Mouse (Mus musculus) left cerebral cortex, adult 18-20 months (tissue): ENCODE measurements around the gene 2010109A12Rik. TPM values are rescaled to one million over a fixed set of nuclear protein-coding genes. Genes with fewer than 3 reads are reported as not detected.

Source experiments
- DNase-seq, 2 experiments: peaks; one replicate each; pipeline ENCODE4 v3.0.0; 2021 to 2022; ENCODE audit warnings: low spot score in 2 of 2, mixed read lengths in 1 of 2
- total RNA-seq, 2 experiments: library from RNA; stranded (reverse); gene quantifications; 2 replicates each; pipeline ENCODE4 v1.2.3; 2021

The 2010109A12Rik gene
- total RNA-seq, 2 experiments from 2014 or later, result 0.52 to 0.56 TPM

DNA sequence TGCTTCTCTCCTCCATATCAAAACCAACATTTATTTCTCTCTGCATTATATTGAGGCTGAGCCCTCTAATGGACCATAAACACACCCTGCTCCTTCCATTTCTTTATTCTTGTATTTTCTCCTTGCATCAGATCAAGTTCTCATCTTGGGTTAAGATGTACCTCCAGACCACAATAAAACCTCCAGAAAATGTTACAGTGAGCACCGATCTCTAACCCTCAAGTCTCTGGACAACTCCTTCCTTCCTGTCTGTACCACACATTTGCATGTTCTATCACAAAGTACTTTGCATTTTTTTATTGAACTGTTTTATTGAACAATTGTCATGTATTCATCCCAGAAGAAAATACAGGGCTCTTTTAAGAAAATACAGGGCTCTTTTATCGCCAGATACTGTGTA is 23.2 kb downstream of the 2010109A12Rik start:
- no peak for DNase-seq

DNA sequence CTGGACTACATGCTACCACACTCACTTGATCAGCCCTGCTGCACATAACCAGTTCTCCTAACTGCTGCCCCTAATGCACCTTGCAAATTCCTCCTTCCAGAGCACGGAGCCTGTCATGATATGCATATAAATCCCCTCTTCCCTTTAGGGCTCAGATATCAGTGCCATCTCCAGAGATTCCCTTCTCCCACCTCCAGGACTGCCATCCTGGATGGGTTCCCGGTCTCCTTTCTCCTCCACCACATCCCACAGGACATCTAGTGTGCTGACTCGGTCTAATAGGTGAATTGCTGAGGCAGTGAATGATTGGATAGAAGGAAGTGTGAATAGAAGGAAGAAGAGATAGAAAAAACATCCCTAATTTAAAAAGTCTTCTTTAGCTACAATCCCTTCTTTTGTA is 25.4 kb downstream of the 2010109A12Rik start:
- DNase-seq, result no peak

DNA sequence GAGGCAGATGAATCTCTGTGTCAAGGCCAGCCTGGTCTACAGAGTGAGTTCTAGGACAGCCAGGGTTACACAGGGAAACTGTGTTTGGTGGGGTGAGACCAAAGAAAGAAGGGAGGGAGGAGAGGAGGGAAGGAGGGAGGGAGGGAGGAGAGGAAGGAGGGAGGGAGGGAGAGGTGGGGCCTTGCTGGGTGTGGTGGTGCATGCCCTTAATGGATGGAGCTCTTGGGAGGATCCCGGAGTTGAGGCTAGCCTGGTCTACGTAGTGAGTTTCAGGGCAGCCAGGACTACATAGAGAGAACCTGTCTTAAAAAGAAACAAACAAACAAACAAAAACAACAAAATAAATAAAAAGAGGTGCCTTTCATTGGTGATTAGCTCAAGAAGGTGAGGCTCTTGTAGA is 26.5 kb downstream of the 2010109A12Rik start:
- no peak for DNase-seq

DNA sequence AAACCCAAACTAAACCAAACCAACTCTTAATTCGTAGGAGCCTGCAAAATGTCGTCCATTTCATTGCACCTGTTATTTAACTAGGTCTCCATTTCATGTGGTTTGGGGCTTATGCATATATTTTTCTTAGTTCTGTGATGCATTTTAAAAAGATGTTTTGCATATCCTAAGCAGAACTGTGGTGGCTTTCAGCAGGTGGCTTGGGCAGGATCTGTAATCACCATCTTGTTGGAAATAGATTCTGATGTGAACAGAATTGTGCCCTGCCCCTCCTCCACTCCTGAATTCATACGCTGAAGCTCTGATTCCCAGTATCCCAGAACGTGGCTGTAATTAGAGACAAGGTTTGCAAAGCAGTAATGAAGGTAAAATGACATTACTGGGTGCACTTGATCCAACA is 27.8 kb downstream of the 2010109A12Rik start:
- DNase-seq, result no peak

DNA sequence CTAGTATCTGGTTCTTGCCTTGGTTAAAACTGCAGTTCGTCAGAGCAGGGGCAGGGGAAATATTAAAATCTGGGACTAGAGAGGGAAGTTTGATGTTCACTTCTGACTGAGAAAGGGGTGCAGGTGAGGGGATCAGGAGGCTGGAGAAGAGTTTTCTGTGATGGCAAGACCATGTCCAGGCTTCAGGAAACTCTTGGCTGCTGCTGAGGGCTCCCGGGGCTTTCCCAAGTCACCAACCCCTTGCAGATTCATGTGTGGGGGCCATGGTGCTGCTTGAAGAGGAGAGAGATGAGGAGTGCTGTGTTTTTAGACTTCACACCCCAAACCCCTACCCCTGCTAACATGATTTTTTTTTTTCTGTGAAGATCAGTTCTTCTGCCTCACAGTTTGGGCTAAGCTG is 28.3 kb downstream of the 2010109A12Rik start:
- DNase-seq, result no peak

DNA sequence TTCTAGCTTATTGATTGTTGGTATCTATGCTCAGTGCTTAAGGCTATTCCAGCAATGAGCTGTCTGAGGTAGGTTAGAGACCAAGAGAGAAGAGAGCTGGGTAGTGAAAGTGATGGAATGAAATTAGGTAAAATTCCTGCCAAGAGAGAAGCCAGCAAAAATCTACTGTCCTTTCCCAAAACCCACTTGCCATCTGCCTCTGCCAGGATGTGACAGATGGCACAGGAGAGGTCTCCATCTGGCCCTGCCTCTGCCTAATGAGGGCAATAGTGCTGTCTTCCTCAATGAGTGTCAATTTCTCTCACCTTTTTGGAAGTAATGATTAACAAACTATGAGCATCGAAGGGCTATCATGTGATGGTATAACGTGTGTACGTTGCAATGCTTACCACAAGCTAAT is 29.6 kb downstream of the 2010109A12Rik start:
- DNase-seq, result peak in 1 of 2 experiments; percentile 8

DNA sequence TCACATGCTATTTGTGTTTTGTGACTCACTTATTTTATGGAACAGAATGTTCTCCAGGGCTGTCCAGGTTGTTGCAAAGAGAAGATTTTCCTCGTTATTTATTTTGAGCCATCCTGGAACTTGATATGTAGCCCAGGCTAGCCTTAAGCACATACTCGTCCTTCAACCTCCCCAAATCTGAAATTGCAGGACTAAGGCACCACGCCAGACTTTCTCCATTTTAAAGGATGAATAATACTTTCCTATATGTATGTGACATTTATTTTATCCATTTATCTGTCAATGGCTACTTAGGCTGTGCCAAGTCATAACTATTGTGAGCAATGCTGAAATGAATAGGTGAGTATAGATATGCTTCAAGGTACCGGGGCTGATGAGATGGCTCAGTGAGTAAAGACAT is 30.2 kb downstream of the 2010109A12Rik start:
- no peak for DNase-seq

DNA sequence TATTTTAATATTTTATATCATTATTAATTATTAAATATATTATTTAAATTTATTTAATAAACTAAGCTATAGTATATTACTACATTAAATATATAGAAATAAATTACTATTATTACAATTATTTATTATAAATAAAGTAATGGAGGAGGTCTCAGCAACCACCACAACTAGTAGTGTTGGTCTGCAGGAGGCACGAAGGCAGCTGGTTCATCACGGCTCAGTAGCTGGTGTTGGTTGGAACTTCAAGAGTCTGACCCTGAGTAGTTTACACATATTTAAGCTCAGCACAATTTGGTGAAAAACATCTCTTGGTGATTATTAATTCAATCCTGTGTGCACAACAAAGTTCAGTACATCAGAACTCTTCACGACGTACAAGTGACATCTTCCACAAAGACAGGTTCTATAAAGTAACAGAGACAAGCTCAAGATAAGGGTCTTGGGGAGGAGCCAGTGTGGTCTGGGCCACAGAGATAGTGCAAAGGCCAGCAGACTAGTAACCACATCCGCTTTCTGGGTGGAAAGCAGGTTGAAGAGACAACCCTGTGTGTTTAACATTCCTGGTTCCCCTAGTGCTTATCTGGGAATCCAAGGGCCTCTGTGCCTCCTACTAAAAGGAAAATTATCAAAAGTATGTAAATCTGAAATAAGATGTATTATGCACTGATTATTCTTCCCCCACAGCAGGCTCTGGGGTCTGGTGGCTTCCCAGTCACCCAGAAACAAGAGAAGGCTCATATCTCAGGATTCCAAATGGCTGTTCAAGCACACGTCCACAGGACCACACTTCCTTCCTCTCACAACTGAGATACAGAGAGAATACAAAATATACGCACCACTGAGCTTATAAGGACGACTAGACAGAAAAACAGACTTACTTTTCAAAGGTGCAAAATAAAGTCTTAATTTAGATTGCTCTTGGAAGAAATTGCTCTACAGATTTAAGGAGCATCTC is 33.5 kb downstream of the 2010109A12Rik start:
- no peak for DNase-seq

DNA sequence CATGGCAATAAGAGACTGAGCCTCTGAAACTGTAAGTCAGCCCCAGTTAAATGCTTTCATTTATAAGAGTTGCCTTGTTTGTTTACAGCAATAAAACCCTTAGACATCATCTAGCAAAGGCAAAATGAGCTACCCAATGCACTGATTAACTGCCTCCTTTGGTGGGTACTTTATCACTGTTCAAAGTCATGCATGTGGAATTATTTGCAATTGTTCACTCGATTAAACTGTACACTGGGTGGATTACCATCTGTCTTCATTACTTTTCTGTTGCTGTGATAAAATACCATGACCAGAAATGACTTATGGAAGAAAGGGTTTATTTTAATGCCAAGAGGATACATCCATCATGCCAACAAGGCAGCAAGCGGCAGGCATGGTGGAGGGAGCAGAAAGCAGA is 39.0 kb downstream of the 2010109A12Rik start:
- no peak for DNase-seq

DNA sequence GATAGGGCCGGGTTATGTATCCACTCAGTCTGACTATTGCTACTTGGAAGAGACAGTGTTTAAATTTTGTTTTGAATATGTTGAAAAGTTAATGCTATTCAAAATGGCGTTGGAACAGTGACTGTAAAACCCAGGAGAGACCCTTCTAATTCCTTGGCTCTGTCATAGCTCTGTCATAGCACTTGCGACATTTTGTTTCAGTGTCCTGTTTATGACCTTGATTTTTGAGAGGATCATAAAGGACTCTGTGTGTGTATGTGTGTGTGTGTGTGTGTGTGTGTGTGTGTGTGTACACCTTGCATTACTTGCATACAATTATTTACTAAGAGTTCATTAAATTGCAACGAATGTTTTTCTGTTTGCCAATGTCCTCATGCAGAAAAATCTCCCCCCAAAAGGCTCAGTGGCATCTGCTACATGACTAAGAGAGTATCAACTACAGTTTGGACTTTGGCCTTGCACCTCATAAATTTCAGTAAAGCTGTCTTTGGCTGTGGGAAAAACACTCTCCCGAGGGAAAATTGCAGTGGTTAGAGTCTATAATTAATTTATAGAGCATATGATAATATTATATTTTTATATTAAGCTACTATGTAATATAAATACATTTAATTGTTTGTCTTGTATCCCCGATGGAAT is 43.7 kb downstream of the 2010109A12Rik start:
- DNase-seq, result no peak

DNA sequence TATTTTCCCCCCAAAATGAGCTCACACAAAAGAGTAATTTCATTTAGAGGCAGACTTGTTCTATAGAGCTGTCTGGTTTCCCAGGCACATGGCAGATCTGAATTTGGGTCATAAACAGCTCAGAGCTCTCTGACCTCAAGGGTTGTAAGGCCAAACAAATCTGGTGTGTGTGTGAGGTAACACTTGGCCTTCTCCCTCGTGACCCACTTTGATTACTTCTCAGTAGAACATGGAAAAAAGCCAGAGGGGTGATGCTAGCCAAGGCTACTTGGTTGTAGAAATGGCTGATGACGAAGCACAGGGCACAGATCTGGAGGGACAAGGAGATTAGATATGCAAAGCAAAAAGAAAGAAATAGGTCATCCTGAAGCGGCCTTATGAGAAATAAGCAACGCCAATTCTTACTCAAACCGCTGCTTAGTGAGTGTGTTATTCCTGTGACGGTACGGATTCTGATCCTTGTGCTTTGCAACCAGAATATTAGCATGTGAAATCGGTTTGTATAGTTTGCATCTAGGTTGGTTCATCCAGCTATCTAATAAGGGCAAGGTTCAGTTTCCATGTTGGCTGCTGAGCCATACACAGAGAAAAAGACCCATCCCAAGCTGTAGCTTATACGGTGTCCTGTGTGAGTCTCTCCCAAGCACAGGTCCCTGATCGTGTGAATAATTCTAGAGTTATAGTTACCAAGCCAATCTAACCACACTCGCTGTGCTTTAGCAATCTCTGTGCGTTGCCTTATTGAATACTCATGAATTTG is 44.9 kb downstream of the 2010109A12Rik start:
- DNase-seq, result no peak

DNA sequence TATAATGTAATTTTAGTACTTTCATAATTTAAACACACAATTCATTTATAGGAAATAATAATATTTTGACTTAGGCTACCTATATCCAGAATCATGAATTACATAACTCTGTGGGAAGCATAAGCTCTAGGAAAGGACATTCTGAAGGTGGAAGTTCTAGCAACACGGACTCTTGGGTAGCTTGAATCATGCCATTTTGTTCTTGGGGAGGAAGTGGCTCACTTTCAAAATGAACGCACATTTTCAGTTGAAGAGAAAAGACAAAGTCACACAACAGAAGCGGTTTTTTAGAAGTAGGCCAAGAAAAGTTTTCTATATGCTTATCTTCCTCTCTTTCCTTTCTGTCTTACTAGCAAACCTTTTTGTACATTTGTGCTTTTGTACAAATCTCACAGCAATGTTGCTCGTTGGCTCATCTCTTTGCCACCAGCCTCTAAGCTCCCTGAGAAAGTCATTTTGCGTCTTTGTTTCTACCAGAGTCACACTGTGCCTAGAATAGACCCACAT is 49.5 kb downstream of the 2010109A12Rik start:
- no peak for DNase-seq

DNA sequence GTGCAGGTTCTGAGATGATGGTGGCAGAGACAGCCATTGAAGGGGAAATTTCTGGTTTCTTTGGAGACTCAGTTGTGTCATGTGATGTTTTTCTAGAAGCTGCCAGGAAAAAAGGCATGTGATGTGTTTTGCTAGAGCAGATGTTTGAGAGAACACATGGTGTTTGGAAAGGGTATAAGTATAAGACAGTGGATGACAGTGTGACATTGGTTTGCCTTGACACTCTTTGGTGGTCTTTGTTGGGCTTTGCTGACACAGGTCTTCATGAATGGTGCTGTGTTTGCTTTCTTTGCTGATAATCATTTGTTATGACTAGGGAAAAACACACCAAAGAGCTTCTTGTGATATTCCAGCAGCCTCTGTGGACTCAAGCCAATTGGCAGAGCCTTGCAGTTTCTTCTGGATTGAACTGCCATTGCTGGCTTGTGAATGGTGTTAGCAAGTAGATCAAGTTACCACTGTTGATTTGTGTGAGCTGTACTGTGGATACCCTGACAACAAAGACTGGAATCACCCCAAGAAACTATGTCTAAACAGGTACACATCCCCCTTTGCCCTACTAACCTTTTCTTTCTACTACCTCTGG is 50.6 kb downstream of the 2010109A12Rik start:
- DNase-seq, result no peak

DNA sequence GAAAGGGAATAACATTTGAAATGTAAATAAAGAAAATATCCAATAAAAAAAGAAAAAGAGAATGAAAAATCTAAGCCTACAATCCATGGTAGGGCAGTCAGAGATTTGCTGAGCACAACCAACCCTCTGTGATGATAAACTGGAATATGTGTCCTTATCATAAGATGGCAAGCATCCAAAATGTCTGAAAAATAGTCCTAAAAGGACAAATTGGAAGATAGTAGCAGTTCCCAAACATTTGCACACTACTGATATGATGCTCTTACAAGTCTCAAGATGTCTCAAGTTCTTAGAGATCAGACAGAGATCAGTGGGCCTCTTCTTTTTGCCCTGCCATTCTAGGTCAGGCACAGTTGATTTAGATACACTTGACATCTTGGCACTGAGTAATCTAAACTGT is 53.0 kb downstream of the 2010109A12Rik start:
- DNase-seq, result no peak

DNA sequence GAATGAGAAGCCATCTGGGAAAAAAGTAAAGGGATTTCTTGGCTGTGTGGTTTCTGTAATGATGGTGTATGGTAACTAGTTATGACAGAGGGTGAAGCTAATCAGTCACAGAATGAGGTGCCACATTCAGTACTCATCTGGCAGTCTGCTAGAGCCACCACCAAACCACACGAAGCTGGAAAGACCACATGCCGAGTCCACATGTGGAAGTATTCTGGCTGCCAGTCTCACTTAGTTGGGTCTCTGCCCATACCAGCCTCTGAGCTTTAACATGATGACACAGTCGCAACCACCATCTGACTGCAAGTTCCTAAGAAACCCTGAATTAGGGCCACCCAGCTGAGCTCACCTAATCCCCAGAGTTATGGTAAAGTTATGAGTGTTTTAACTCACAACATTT is 54.7 kb downstream of the 2010109A12Rik start:
- no peak for DNase-seq

DNA sequence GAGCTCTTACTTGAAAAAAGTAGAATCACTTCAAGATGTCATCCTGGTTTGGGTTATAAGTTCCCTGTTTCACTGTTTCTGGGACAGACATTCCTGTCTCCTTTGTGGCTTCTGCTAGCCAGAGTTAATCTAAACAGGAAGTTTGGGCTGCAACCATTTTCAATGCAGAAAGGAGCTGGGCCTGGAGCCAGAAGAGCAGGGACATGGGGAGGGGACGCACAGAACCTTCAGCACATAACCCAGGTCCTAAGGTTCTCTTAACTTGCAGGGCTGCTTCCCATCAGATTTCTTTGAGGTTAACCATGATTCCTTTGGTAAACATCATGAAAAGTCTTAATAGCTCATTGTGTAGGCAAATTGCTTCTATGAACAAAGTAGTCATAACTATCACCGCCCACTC is 56.4 kb downstream of the 2010109A12Rik start:
- DNase-seq, result no peak

Other genes with a start within 250 kb of the 2010109A12Rik start
- 10 to 100 TPM; 25.1 to 29.8 TPM for gene Sowahb, start 161.5 kb upstream of the 2010109A12Rik start, total RNA-seq
- 100 to 1,000 TPM; 180 to 181 TPM for gene Sept11, start 113.1 kb upstream of the 2010109A12Rik start, total RNA-seq
- gene Ccni, start within 50 bp of the 2010109A12Rik start, total RNA-seq, result 100 to 1,000 TPM; 284 to 293 TPM
- gene Ccng2, start 60.7 kb downstream of the 2010109A12Rik start, total RNA-seq, result 10 to 100 TPM; 36.8 to 43.2 TPM